22 mouse cellular contexts compared by ENCODE assay signal in the genomic region with DNA sequence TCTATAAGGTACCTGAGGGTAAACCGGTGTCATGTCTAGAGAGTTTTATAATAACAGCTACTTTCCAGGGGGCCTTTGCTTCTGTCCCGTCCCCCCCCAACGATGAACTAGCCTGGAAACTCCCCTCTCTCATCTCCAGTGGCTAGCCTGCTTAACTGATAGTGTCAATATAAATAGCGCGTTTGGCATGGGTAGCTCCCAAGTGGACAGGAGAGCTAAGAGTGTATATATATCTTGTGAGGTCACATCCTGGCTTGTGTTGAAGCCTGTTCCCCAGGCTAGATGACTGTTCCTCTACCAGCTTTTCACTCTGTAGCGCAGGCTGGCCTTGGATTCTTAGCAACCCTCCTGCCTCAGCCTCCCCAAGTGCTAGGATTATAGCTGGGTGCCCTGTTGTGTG.
"Had no signal": no experiment of that assay in that cellular context is flagged by ENCODE, and none has a peak within 500 bp of the region (broad histone marks: within the 10 kb centered on the region; RNA-seq: fewer than 3 reads in every experiment).

No protein-coding gene starts in this region.

- ATAC-seq: hindbrain, postnatal 0 days; liver, embryonic 12.5 days had no signal

- H3K27ac ChIP-seq: heart, embryonic 10.5 days; heart, embryonic 15.5 days; hindbrain, embryonic 13.5 days; hindbrain, embryonic 15.5 days; hindbrain, postnatal 0 days; kidney, embryonic 15.5 days; kidney, postnatal 0 days; limb, embryonic 13.5 days; limb, embryonic 15.5 days; liver, embryonic 12.5 days; liver, embryonic 14.5 days had no signal

- H3K4me2 ChIP-seq: heart, embryonic 13.5 days; heart, embryonic 15.5 days; hindbrain, embryonic 13.5 days; hindbrain, embryonic 15.5 days; kidney, embryonic 15.5 days; limb, embryonic 13.5 days; limb, embryonic 15.5 days; liver, embryonic 12.5 days had no signal

- H3K9me3 ChIP-seq: heart, embryonic 10.5 days; heart, embryonic 13.5 days; heart, embryonic 15.5 days; hindbrain, embryonic 13.5 days; hindbrain, embryonic 15.5 days; kidney, embryonic 15.5 days; limb, embryonic 13.5 days; limb, embryonic 15.5 days; liver, embryonic 12.5 days had no signal

- H3K36me3 ChIP-seq: heart, embryonic 10.5 days; heart, embryonic 13.5 days; heart, embryonic 15.5 days; hindbrain, embryonic 13.5 days; hindbrain, embryonic 15.5 days; kidney, embryonic 15.5 days; limb, embryonic 13.5 days; limb, embryonic 15.5 days; liver, embryonic 12.5 days had no signal

- DNase-seq: gastrocnemius, postnatal 14 days; gastrocnemius, postnatal 36 days; kidney, adult 11 months; kidney, adult 2 months; kidney, adult 9 months; kidney, postnatal 14 days; kidney, postnatal 36 days; layer of hippocampus, adult 9-11 months; layer of hippocampus, postnatal 36 days; left cerebral cortex, postnatal 4 days had no signal

- H3K9ac ChIP-seq: heart, embryonic 13.5 days; heart, embryonic 15.5 days; hindbrain, embryonic 13.5 days; hindbrain, embryonic 15.5 days; kidney, embryonic 15.5 days; limb, embryonic 13.5 days; limb, embryonic 15.5 days; liver, embryonic 12.5 days; liver, embryonic 14.5 days had no signal

- H3K4me3 ChIP-seq: heart, embryonic 10.5 days; heart, embryonic 13.5 days; heart, embryonic 15.5 days; hindbrain, embryonic 13.5 days; hindbrain, embryonic 15.5 days; kidney, embryonic 15.5 days; limb, embryonic 13.5 days; limb, embryonic 15.5 days; liver, embryonic 12.5 days had no signal
